Mouse (Mus musculus) forebrain, embryonic 16.5 days (tissue): ENCODE measurements at regions not wholly inside any gene's neighbourhood (a gene's known extent, or its start where the extent isn't known, plus 50 kb on each side); places are given as distances from the start of the nearest gene placed in this dataset.

Source experiments
- ATAC-seq: fragments of 200-750 bp; cut with Nextera tagmentation; 2 replicates; pipeline ENCODE4 v1.8.0; 2017; ENCODE audit warnings: mild to moderate bottlenecking, moderate library complexity
- H3K27ac ChIP-seq: fragments of 300-500 bp; sonication (generic); 2 replicates; pipeline ENCODE4 v1.5.1; 2014; ENCODE audit warnings: low read length, control low read depth
- H3K27me3 ChIP-seq: fragments of 300-500 bp; sonication (generic); replicated peaks from 2 replicates; pipeline ENCODE4 v1.6.1; 2014; ENCODE audit warnings: low read length; ENCODE audit not compliant: control insufficient read depth, insufficient read depth
- H3K36me3 ChIP-seq: fragments of 300-500 bp; sonication (generic); 2 replicates; pipeline ENCODE4 v1.6.1; 2014; ENCODE audit not compliant: control insufficient read depth, insufficient read depth
- H3K4me1 ChIP-seq: fragments of 300-500 bp; sonication (generic); replicated peaks from 2 replicates; pipeline ENCODE4 v1.6.1; 2014; ENCODE audit warnings: low read length; ENCODE audit not compliant: control insufficient read depth, insufficient read depth
- H3K4me2 ChIP-seq: fragments of 300-500 bp; sonication (generic); 2 replicates; pipeline ENCODE4 v1.6.1; 2014; ENCODE audit warnings: mild to moderate bottlenecking, low read length, control low read depth
- H3K4me3 ChIP-seq: fragments of 300-500 bp; sonication (generic); replicated peaks from 2 replicates; pipeline ENCODE4 v1.5.1; 2014; ENCODE audit warnings: mild to moderate bottlenecking, low read length, control low read depth
- H3K9ac ChIP-seq: fragments of 300-500 bp; sonication (generic); replicated peaks from 2 replicates; pipeline ENCODE4 v1.6.1; 2014; ENCODE audit warnings: low read depth, low read length, control low read depth
- H3K9me3 ChIP-seq: fragments of 300-500 bp; sonication (generic); 2 replicates; pipeline ENCODE4 v1.6.1; 2016; ENCODE audit warnings: low read length; ENCODE audit not compliant: control insufficient read depth
- WGBS: fragments of 180-500 bp; shearing (Covaris S2); extraction: QIAGEN DNeasy Blood & Tissue Kit; methylation state at CpG from one replicate; pipeline ENCODE4 v1.1.7; 2014; 5-methylcytosine and 5-hydroxymethylcytosine counted together

GRCm38 (mm10) chr12:15676127-15676526, 140.6 kb downstream of the Trib2 start:
- no peaks in the 10 kb centered on the region for H3K36me3 ChIP-seq
- H3K27ac ChIP-seq = no peak overlapping the region
- no peak for ATAC-seq
- H3K4me1 ChIP-seq = no peaks in the 10 kb centered on the region
- H3K27me3 ChIP-seq = no peaks in the 10 kb centered on the region
- H3K4me2 ChIP-seq = no peak overlapping the region
- H3K4me3 ChIP-seq = no peak overlapping the region
- no peaks in the 10 kb centered on the region for H3K9me3 ChIP-seq
- WGBS = 62% methylated on average over 3 of the region's 3 CpGs
- no peak overlapping the region for H3K9ac ChIP-seq

GRCm38 (mm10) chr12:15659755-15660154, 157.0 kb downstream of the Trib2 start:
- Histone ChIP-seq H3K4me2 (no peak overlapping the region), H3K27ac (no peak overlapping the region), H3K4me3 (no peak overlapping the region), H3K36me3 (no peaks in the 10 kb centered on the region), H3K9ac (no peak overlapping the region), H3K4me1 (0 out of 2 replicates have a peak, but pooled peaks cover 3% of the 10 kb centered on the region), H3K9me3 (no peaks in the 10 kb centered on the region), H3K27me3 (no peaks in the 10 kb centered on the region)
- no peak for ATAC-seq
- 78% methylated on average over 2 of the region's 2 CpGs for WGBS

GRCm38 (mm10) chr12:15659332-15659731, 157.4 kb downstream of the Trib2 start:
- no peak overlapping the region for H3K4me3 ChIP-seq
- 69% methylated on average over 2 of the region's 2 CpGs for WGBS
- no peak overlapping the region for H3K9ac ChIP-seq
- H3K36me3 ChIP-seq = no peaks in the 10 kb centered on the region
- H3K9me3 ChIP-seq = no peaks in the 10 kb centered on the region
- H3K4me2 ChIP-seq = no peak overlapping the region
- H3K4me1 ChIP-seq = 0 out of 2 replicates have a peak, but pooled peaks cover 3% of the 10 kb centered on the region
- no peak for ATAC-seq
- H3K27me3 ChIP-seq = no peaks in the 10 kb centered on the region
- H3K27ac ChIP-seq = no peak overlapping the region

GRCm38 (mm10) chr12:15657748-15658251, 158.9 kb downstream of the Trib2 start:
- Histone ChIP-seq H3K27me3 (no peaks in the 10 kb centered on the region), H3K4me3 (no peak overlapping the region), H3K4me2 (no peak overlapping the region), H3K9me3 (no peaks in the 10 kb centered on the region), H3K27ac (no peak overlapping the region), H3K4me1 (0 out of 2 replicates have a peak, but pooled peaks cover 3% of the 10 kb centered on the region), H3K36me3 (no peaks in the 10 kb centered on the region), H3K9ac (no peak overlapping the region)
- ATAC-seq = no peak
- WGBS = 82% methylated on average over 3 of the region's 3 CpGs

- no peak overlapping the region for H3K4me2 ChIP-seq
- no peak overlapping the region for H3K9ac ChIP-seq
- H3K9me3 ChIP-seq = no peaks in the 10 kb centered on the region
- no peak overlapping the region for H3K27ac ChIP-seq
- no peaks in the 10 kb centered on the region for H3K36me3 ChIP-seq
- H3K4me1 ChIP-seq = 0 out of 2 replicates have a peak, but pooled peaks cover 2% of the 10 kb centered on the region
- no peak overlapping the region for H3K4me3 ChIP-seq
- WGBS = 93% methylated on average over 4 of the region's 4 CpGs
- ATAC-seq = no peak
- no peaks in the 10 kb centered on the region for H3K27me3 ChIP-seq
Measured at GRCm38 (mm10) chr12:15654585-15654984, 162.1 kb downstream of the Trib2 start.

- Histone ChIP-seq H3K36me3 (no peaks in the 10 kb centered on the region), H3K9ac (no peak overlapping the region), H3K27me3 (no peaks in the 10 kb centered on the region), H3K4me1 (no peaks in the 10 kb centered on the region), H3K4me2 (no peak overlapping the region), H3K4me3 (no peak overlapping the region), H3K27ac (no peak overlapping the region), H3K9me3 (no peaks in the 10 kb centered on the region)
- WGBS = 68% methylated on average over 8 of the region's 8 CpGs
- ATAC-seq = no peak
Measured at GRCm38 (mm10) chr12:15653357-15653763, 163.4 kb downstream of the Trib2 start.

DNA sequence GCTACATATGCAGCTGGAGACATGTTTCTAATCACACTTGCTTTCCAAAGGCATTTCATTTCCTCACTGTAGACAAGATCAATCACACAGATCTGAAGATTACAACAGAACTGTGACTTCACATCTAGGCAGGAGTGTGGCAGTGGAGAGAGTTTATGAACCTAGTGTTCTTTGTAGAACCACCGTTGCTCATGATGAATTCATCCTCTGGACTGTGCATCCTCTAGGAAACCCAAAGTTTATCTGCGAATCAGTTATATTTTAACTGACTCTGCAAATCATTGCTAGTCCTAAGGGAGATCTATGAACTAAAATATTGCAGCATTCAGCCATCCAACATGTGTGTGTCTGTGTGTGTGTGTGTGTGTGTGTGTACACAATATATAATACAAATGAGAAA, 165.4 kb downstream of the Trib2 start:
- Histone ChIP-seq H3K27me3 (no peaks in the 10 kb centered on the region), H3K9ac (no peak overlapping the region), H3K4me1 (no peaks in the 10 kb centered on the region), H3K36me3 (no peaks in the 10 kb centered on the region), H3K4me3 (no peak overlapping the region), H3K9me3 (no peaks in the 10 kb centered on the region), H3K4me2 (no peak overlapping the region), H3K27ac (no peak overlapping the region)
- 96% methylated on average over 2 of the region's 2 CpGs for WGBS
- no peak for ATAC-seq

GRCm38 (mm10) chr12:15649906-15650305, 166.8 kb downstream of the Trib2 start:
- no peak overlapping the region for H3K4me2 ChIP-seq
- WGBS = 82% methylated on average over 4 of the region's 4 CpGs
- no peaks in the 10 kb centered on the region for H3K9me3 ChIP-seq
- H3K9ac ChIP-seq = no peak overlapping the region
- no peaks in the 10 kb centered on the region for H3K36me3 ChIP-seq
- no peaks in the 10 kb centered on the region for H3K4me1 ChIP-seq
- ATAC-seq = no peak
- no peak overlapping the region for H3K4me3 ChIP-seq
- no peaks in the 10 kb centered on the region for H3K27me3 ChIP-seq
- no peak overlapping the region for H3K27ac ChIP-seq

GRCm38 (mm10) chr12:15649226-15649625, 167.5 kb downstream of the Trib2 start:
- WGBS = 20% methylated on average over 1 of the region's 1 CpGs
- Histone ChIP-seq H3K9me3 (no peaks in the 10 kb centered on the region), H3K27me3 (no peaks in the 10 kb centered on the region), H3K27ac (no peak overlapping the region), H3K4me1 (no peaks in the 10 kb centered on the region; the same call in 1 of the 2 replicates), H3K9ac (no peak overlapping the region), H3K36me3 (no peaks in the 10 kb centered on the region), H3K4me2 (no peak overlapping the region), H3K4me3 (no peak overlapping the region)
- no peak for ATAC-seq

GRCm38 (mm10) chr12:15644074-15644672, 172.5 kb downstream of the Trib2 start:
- Histone ChIP-seq H3K4me2 (no peak overlapping the region), H3K4me3 (no peak overlapping the region), H3K27me3 (no peaks in the 10 kb centered on the region), H3K9me3 (no peaks in the 10 kb centered on the region), H3K27ac (no peak overlapping the region), H3K4me1 (no peaks in the 10 kb centered on the region; the same call in 1 of the 2 replicates), H3K9ac (no peak overlapping the region), H3K36me3 (no peaks in the 10 kb centered on the region)
- no peak for ATAC-seq
- 19% methylated on average over 9 of the region's 9 CpGs for WGBS
